Mouse (Mus musculus): Measurements from ENCODE around the gene Gmfb. TPM values are rescaled to one million over a fixed set of nuclear protein-coding genes. Genes with fewer than 3 reads are reported as not detected.

Gmfb gene
- 47.5 TPM for polyA plus RNA-seq (2014; fragmentation: Illumina TruSeq; extraction: RNeasy Lipid Tissue Mini Kit (QIAGEN cat#74804); ENCODE audit: insufficient read depth, low read depth, low replicate concordance)

GRCm38 (mm10) chr14:46821873-46822716 is at the start of gene Gmfb:
TSS of gene Gmfb (minus strand) at chr14:46822242.

GRCm38 (mm10) chr14:46831837-46832333 is 9.8 kb upstream of the Gmfb start, which contains the start of gene Cgrrf1:
TSS of gene Cgrrf1 (plus strand) at chr14:46832125.

GRCm38 (mm10) chr14:46787787-46788504 is 34.1 kb downstream of the Gmfb start, which contains the start of gene Cnih1:
TSS of gene Cnih1 (minus strand) at chr14:46788411.

GRCm38 (mm10) chr14:46760355-46761029 is 61.5 kb downstream of the Gmfb start, which contains the start of gene Cdkn3:
TSS of gene Cdkn3 (plus strand) at chr14:46760541.

Other genes with a start within 250 kb of the Gmfb start
- 1.2 TPM for gene Cdkn3, start 61.7 kb downstream of the Gmfb start, polyA plus RNA-seq (2014; fragmentation: Illumina TruSeq; extraction: RNeasy Lipid Tissue Mini Kit (QIAGEN cat#74804); ENCODE audit: insufficient read depth, low read depth, low replicate concordance)
- gene Cnih1, start 33.8 kb downstream of the Gmfb start, polyA plus RNA-seq (2014; fragmentation: Illumina TruSeq; extraction: RNeasy Lipid Tissue Mini Kit (QIAGEN cat#74804); ENCODE audit: insufficient read depth, low read depth, low replicate concordance), result 89.5 TPM
- 39.0 TPM for gene Cgrrf1, start 9.9 kb upstream of the Gmfb start, polyA plus RNA-seq (2014; fragmentation: Illumina TruSeq; extraction: RNeasy Lipid Tissue Mini Kit (QIAGEN cat#74804); ENCODE audit: insufficient read depth, low read depth, low replicate concordance)
- gene Samd4, start 60.6 kb upstream of the Gmfb start, polyA plus RNA-seq (2014; fragmentation: Illumina TruSeq; extraction: RNeasy Lipid Tissue Mini Kit (QIAGEN cat#74804); ENCODE audit: insufficient read depth, low read depth, low replicate concordance), result 8.0 TPM

All from lung, adult 10 weeks (tissue).